Mouse (Mus musculus) heart, adult 8-10 months (tissue): ENCODE data around the gene Oas1g. TPM values are rescaled to one million over a fixed set of nuclear protein-coding genes. Genes with fewer than 3 reads are reported as not detected.
"Not testable (repeated sequence)": the region's sequence is repeated elsewhere in the genome, so short reads cannot be mapped to it uniquely, and the experiment has no call there.

Experiments
- DNase-seq: peaks from one replicate; pipeline ENCODE4 v3.0.0; 2022; ENCODE audit warnings: low spot score
- total RNA-seq, 4 experiments: library from RNA; stranded (reverse); gene quantifications; 2 replicates each; pipeline ENCODE4 v1.2.4; 2022

Gene Oas1g
- total RNA-seq, result under 1 TPM in 1 of 4 experiments, not detected in 3; 0.43 TPM

DNA sequence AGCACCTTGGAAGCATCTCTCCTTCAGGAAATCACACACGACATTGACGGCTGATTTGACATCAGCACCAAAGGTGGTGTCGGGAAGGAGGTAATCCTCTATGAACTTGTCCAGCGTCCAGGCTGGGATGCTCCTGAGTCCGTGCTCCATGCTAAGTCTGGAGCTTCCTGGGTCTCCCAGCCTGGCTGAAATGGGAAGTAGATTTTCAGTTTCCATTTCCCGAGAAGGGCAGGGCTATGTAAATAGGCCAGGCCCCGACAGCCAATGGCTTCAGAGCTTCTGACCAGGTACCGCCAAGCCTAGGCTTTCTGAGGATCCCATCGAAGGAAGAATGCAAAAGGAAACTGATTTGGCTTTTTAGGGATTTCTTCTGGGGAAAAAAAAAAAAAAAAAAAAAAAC lies at the start of gene Oas1g:
Gene Oas1g (minus strand): TSS at position 201 of the 400 bp plus-strand sequence.
- not testable (repeated sequence) for DNase-seq

DNA sequence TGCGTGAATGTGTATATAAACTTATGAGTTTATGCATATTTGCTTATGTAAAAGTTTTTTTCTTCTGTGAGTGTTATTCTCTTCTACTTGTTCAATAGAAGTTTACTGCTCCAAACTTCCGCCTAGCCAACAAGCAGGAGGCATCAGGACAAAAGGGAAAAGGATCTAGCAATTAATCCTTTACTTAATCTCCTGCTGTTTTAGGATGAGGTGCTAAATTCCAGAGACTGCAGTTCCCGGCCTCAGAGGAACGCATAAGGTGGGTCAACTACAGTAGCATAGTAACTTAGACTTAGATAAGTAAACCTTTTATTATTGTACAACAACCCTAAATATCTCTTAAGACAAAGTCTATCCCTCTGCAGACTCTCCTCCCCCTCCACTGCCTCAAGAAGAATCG lies 46.6 kb upstream of the Oas1g start:
- no peak for DNase-seq

- no peak for DNase-seq
Measured at GRCm38 (mm10) chr5:120927036-120927435, 39.6 kb upstream of the Oas1g start.

DNA sequence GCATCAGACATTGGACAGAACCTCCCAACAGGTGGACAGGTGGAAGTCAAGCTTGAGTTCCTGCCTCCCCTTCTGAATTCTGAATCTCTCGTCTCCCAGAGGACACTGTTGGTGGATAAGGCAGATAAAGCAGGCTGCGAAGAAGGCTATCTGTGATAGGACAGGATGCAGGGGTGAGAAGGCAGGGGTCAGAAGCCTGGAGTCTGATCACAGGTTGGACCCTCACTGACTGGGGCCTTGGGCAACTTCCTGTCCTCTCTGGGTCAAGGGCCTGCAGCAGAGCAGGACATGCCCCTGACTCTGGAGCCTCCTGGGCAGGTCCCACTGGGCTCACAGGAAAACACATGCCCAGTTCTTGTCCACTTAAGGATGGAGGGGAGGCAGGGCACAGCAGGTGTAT lies 38.9 kb upstream of the Oas1g start:
- DNase-seq, result not testable (repeated sequence)

- not testable (repeated sequence) for DNase-seq
Measured at GRCm38 (mm10) chr5:120924520-120924919, 37.1 kb upstream of the Oas1g start.

- no peak for DNase-seq
Measured at GRCm38 (mm10) chr5:120923969-120924368, 36.6 kb upstream of the Oas1g start.

DNA sequence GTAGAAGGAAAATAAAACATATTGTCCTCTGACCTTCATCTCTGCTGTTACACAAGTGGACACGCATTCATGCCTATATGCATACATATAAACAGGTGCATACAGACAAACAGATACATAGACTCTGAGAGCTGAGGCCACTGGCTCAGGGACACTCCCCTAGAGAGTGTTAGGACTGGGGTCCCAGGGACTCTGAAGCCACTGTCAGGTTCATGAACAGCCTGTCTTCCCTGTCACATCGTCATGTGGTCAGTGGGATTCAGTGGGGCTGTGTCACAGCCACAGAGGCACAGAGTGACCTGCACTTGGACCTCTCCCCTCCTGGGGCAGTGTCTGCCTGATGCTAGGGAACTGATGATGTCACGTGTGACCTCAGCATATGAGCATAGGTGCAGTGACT lies 32.9 kb upstream of the Oas1g start:
- no peak for DNase-seq

- DNase-seq, result not testable (repeated sequence)
Measured at GRCm38 (mm10) chr5:120919156-120919935, 31.9 kb upstream of the Oas1g start.

GRCm38 (mm10) chr5:120914204-120914603 lies 26.8 kb upstream of the Oas1g start, which contains the start of gene Oas1d:
TSS of gene Oas1d (plus strand) at chr5:120914536.
- not testable (repeated sequence) for DNase-seq

- DNase-seq, result no peak
Measured at GRCm38 (mm10) chr5:120908196-120908920, 20.9 kb upstream of the Oas1g start.

DNA sequence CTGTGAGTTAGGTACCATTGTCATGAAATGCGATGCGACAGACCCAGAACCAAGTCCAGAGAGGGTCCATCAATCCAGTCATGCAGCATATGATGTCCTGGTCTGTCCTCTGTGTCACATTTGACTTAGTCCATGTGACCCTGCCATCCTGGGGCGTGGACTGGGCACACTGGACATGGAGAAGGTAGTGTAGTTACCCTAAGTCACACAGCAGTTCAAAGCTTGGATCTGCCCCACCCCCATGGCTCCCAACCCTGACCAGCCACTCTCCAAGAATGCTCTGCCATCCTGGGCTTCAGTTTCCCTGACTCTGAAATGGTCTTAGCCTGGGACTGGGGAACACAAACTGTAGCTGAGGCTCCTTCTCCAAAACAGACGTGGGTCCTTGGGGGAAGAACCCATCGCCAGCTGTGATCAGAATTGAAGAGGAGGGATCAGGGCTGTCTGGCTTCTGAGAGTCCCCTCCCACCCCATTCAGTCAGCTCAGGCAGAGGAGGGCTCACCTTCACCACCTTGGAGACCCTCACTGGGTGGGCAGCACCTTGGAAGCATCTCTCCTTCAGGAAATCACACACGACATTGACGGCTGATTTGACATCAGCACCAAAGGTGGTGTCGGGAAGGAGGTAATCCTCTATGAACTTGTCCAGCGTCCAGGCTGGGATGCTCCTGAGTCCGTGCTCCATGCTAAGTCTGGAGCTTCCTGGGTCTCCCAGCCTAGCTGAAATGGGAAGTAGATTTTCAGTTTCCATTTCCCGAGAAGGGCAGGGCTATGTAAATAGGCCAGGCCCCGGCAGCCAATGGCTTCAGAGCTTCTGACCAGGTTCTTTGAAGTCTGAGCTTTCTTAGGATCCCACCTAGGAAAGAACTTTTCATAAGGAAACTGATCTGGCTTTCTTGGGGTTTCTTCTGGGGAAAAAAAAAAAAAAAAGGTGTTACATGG lies 19.6 kb upstream of the Oas1g start, which contains the start of gene Oas1a:
Gene Oas1a (minus strand): TSS at position 731 of the 943 bp plus-strand sequence.
- not testable (repeated sequence) for DNase-seq

- no peak for DNase-seq
Measured at GRCm38 (mm10) chr5:120902056-120902455, 14.6 kb upstream of the Oas1g start.

GRCm38 (mm10) chr5:120900666-120901065 lies 13.3 kb upstream of the Oas1g start:
- DNase-seq, result no peak

- no peak for DNase-seq
Measured at GRCm38 (mm10) chr5:120898726-120899125, 11.3 kb upstream of the Oas1g start.

- no peak for DNase-seq
Measured at GRCm38 (mm10) chr5:120898307-120898706, 10.9 kb upstream of the Oas1g start.

GRCm38 (mm10) chr5:120895231-120895900 lies 8.0 kb upstream of the Oas1g start:
- no peak for DNase-seq

DNA sequence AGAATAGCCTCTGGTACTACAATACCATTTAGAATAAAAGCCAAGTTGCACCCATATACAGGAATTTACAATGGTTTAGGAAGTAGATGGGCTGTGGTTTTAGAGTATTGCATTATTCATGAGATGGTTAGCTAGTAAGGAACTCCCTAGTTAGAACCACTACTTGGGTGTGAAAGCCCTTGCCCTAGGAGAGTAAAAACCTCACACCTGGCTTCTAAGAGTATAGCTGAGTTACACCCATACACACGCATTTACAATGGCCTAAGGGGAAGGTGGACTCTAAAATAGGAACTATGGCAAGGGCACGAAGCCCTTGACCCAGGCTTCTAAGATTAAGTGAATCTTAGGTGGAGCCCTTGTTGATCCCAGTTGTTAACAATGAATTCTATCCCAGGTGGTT lies 7.3 kb upstream of the Oas1g start:
- DNase-seq, result not testable (repeated sequence)

GRCm38 (mm10) chr5:120893866-120894265 lies 6.5 kb upstream of the Oas1g start:
- not testable (repeated sequence) for DNase-seq

DNA sequence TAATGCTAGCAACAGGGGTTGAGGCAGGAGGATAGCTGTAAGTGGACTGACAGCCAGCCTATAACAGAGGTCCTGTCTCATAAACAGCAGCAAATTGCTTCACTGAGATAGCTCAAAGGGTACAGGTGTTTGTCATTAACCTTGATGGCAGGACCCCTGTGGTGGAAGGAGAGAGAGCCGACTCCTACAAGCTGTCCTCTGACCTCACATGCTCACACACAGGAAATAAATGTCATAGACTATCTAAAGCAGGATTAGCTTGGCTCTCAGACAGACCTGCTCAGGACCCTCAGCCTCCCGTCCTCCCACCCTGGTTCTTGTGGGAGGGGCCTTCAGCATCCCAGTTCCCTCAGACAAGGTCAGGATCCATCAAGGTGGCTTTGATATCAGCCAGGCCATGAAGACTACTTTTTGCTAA lies 4.8 kb upstream of the Oas1g start:
- DNase-seq, result no peak

GRCm38 (mm10) chr5:120891566-120892242 lies 4.3 kb upstream of the Oas1g start:
- not testable (repeated sequence) for DNase-seq
